Mouse (Mus musculus) embryonic facial prominence, embryonic 11.5 days (tissue): ENCODE results near the gene Prss28. TPM values are rescaled to one million over a fixed set of nuclear protein-coding genes. Genes with fewer than 3 reads are reported as not detected.
A peak's percentile ranks its signal among the peaks of the same experiment; 100 is the strongest.

ENCODE experiments used
- ATAC-seq: fragments of 200-750 bp; cut with Nextera tagmentation; replicated peaks from 2 replicates; pipeline ENCODE4 v1.8.0; 2017; ENCODE audit warnings: low read depth; ENCODE audit not compliant: insufficient number of reproducible peaks, low FRiP score, low TSS enrichment
- DNase-seq: peaks from one replicate; pipeline ENCODE4 v3.0.0-alpha.2; 2015; ENCODE audit warnings: low spot score
- H3K27ac ChIP-seq: fragments of 300-500 bp; sonication (generic); replicated peaks from 2 replicates; pipeline ENCODE4 v1.5.1; 2014; ENCODE audit warnings: mild to moderate bottlenecking, low read depth, low read length, control low read depth
- H3K27me3 ChIP-seq: fragments of 300-500 bp; sonication (generic); 2 replicates; pipeline ENCODE4 v1.6.1; 2014; ENCODE audit warnings: mild to moderate bottlenecking, low read length, moderate library complexity, mixed read lengths; ENCODE audit not compliant: control insufficient read depth, insufficient read depth
- H3K36me3 ChIP-seq: fragments of 300-500 bp; sonication (generic); replicated peaks from 2 replicates; pipeline ENCODE4 v1.6.1; 2014; ENCODE audit warnings: low read depth, mild to moderate bottlenecking, low read length, moderate library complexity, mixed read lengths; ENCODE audit not compliant: control insufficient read depth, insufficient read depth
- H3K4me1 ChIP-seq: fragments of 300-500 bp; sonication (generic); 2 replicates; pipeline ENCODE4 v1.6.1; 2014; ENCODE audit warnings: low read length, mixed read lengths; ENCODE audit not compliant: control insufficient read depth, insufficient read depth
- H3K4me2 ChIP-seq: fragments of 300-500 bp; sonication (generic); 2 replicates; pipeline ENCODE4 v1.6.1; 2014; ENCODE audit warnings: low read depth, mild to moderate bottlenecking, control low read depth, low read length, moderate library complexity
- H3K4me3 ChIP-seq: fragments of 300-500 bp; sonication (generic); 2 replicates; pipeline ENCODE4 v1.5.1; 2014; ENCODE audit warnings: low read depth, low read length, control low read depth
- H3K9ac ChIP-seq: fragments of 300-500 bp; sonication (generic); replicated peaks from 2 replicates; pipeline ENCODE4 v1.6.1; 2014; ENCODE audit warnings: mild to moderate bottlenecking, control low read depth, low read length
- H3K9me3 ChIP-seq: fragments of 300-500 bp; sonication (generic); replicated peaks from 2 replicates; pipeline ENCODE4 v1.6.1; 2016; ENCODE audit warnings: mild to moderate bottlenecking, low read length, inconsistent platforms, mixed read lengths; ENCODE audit not compliant: control insufficient read depth
- WGBS: fragments of 180-500 bp; shearing (Covaris S2); extraction: QIAGEN DNeasy Blood & Tissue Kit; methylation state at CpG from one replicate; pipeline ENCODE4 v1.1.7; 2014; 5-methylcytosine and 5-hydroxymethylcytosine counted together
- polyA plus RNA-seq: library from polyadenylated mRNA; unstranded; fragments of >200 nt; fragmentation: Nextera tagmentation; extraction: Ambion mirVana; gene quantifications from 2 replicates; pipeline ENCODE4 v1.2.1, GENCODE M21; 2014

Prss28 gene
- polyA plus RNA-seq, 1 experiment from 2014 or later: not detected

DNA sequence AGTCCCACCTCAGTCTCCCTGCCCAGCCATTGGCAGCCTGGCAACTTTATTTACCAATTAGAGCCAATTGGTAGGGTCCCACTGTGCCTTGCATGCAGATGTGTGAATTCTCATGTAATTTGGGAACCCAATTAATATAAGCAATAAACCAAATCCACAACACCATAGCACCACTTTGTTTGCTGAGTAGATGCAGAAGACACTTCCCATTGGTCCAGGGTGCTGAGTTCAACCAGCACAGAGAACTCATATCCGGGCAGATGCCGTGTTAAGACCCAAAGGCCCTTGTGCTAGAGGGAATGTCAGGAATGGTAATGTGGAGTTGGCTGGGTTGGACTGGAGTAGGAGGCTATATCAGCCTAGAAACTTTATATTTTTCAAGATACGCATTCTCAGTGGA is 32.6 kb upstream of the Prss28 start:
- no peak overlapping the region for H3K4me2 ChIP-seq
- peaks cover 6% of the 10 kb centered on the region; the same call in 1 of the 2 replicates for H3K4me1 ChIP-seq
- 93% methylated on average over 3 of the region's 3 CpGs for WGBS
- H3K4me3 ChIP-seq: no peak overlapping the region
- H3K36me3 ChIP-seq: no peaks in the 10 kb centered on the region
- no peaks in the 10 kb centered on the region for H3K9me3 ChIP-seq
- no peak overlapping the region for H3K27ac ChIP-seq
- no peak for DNase-seq
- H3K9ac ChIP-seq: no peak overlapping the region
- ATAC-seq: no peak
- no peaks in the 10 kb centered on the region for H3K27me3 ChIP-seq

- Histone ChIP-seq H3K4me1 (no peaks in the 10 kb centered on the region), H3K27ac (no peak overlapping the region), H3K9me3 (no peaks in the 10 kb centered on the region), H3K27me3 (no peaks in the 10 kb centered on the region), H3K9ac (no peak overlapping the region), H3K36me3 (no peaks in the 10 kb centered on the region), H3K4me3 (no peak overlapping the region), H3K4me2 (no peak overlapping the region)
- 38% methylated on average over 11 of the region's 11 CpGs for WGBS
- no peak for DNase-seq
- ATAC-seq: no peak
Observed at GRCm38 (mm10) chr17:25282133-25282532, 26.3 kb upstream of the Prss28 start.

GRCm38 (mm10) chr17:25285033-25285432 is 23.4 kb upstream of the Prss28 start:
- DNase-seq (peak; percentile 85), ATAC-seq (no peak)
- Histone ChIP-seq H3K9ac (no peak overlapping the region), H3K27me3 (no peaks in the 10 kb centered on the region), H3K9me3 (no peaks in the 10 kb centered on the region), H3K27ac (no peak overlapping the region), H3K4me1 (no peaks in the 10 kb centered on the region), H3K4me2 (no peak overlapping the region), H3K4me3 (no peak overlapping the region), H3K36me3 (no peaks in the 10 kb centered on the region)
- WGBS: 17% methylated on average over 3 of the region's 3 CpGs

DNA sequence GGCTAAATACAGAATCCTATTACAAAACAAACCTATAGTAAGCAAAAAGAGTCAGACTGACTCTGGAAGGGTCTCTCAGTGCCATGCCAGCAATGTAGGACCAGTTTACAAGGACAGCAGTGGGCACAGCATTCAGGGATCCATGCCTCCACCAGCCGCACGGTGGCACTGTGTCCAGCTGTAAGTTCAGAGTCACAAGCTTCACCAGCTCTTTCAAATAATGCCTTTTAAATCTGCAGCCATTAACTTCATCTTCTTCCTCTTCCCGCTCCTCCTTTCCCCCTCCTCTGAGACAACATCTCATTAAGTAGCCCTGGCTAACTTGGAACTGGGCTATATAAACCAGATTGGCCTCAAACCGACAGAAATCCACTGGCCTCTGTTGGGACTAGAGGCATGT is 19.6 kb upstream of the Prss28 start:
- Histone ChIP-seq H3K36me3 (no peaks in the 10 kb centered on the region), H3K9me3 (no peaks in the 10 kb centered on the region), H3K4me1 (no peaks in the 10 kb centered on the region), H3K27ac (no peak overlapping the region), H3K9ac (no peak overlapping the region), H3K4me2 (no peak overlapping the region), H3K27me3 (no peaks in the 10 kb centered on the region), H3K4me3 (no peak overlapping the region)
- ATAC-seq: no peak
- 23% methylated on average over 4 of the region's 4 CpGs for WGBS
- peak; percentile 67 for DNase-seq

GRCm38 (mm10) chr17:25290411-25290810 is 18.0 kb upstream of the Prss28 start:
- no peak for ATAC-seq
- H3K9me3 ChIP-seq: no peaks in the 10 kb centered on the region
- no peak overlapping the region for H3K4me2 ChIP-seq
- no peak for DNase-seq
- H3K27ac ChIP-seq: no peak overlapping the region
- no peaks in the 10 kb centered on the region for H3K27me3 ChIP-seq
- H3K4me1 ChIP-seq: no peaks in the 10 kb centered on the region
- 12% methylated on average over 4 of the region's 4 CpGs for WGBS
- no peaks in the 10 kb centered on the region for H3K36me3 ChIP-seq
- no peak overlapping the region for H3K4me3 ChIP-seq
- H3K9ac ChIP-seq: no peak overlapping the region

DNA sequence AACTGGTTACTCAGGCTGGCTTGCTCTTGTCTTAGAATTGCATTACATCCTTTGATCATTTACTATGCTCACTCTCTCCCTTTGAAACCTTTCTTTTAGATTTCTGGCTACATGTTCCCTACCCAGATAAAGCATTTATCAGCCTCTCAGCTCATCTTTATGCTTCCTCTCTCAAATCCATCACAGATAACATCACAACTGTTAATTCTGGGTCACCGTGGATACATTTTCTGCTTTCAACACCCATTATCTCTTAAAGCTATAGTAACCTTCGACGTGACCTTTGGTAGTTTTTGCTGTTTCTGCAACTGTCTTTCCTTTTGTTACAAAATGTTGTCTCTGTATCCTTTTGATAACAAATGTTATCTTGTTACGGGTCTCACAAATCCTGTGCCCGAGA is 15.0 kb upstream of the Prss28 start:
- WGBS: 79% methylated on average over 5 of the region's 5 CpGs
- ATAC-seq: no peak
- H3K9me3 ChIP-seq: no peaks in the 10 kb centered on the region

GRCm38 (mm10) chr17:25294111-25294510 is 14.3 kb upstream of the Prss28 start:
- H3K4me3 ChIP-seq: no peak overlapping the region
- H3K36me3 ChIP-seq: no peaks in the 10 kb centered on the region
- H3K4me2 ChIP-seq: no peak overlapping the region
- no peaks in the 10 kb centered on the region for H3K9me3 ChIP-seq
- DNase-seq (no peak), ATAC-seq (no peak)
- no peak overlapping the region for H3K27ac ChIP-seq
- H3K4me1 ChIP-seq: no peaks in the 10 kb centered on the region
- H3K9ac ChIP-seq: no peak overlapping the region
- 60% methylated on average over 1 of the region's 1 CpGs for WGBS
- no peaks in the 10 kb centered on the region for H3K27me3 ChIP-seq

More for the DNA sequence above, 15.0 kb upstream of the Prss28 start:
- no peaks in the 10 kb centered on the region for H3K27me3 ChIP-seq
- H3K4me2 ChIP-seq: no peak overlapping the region
- no peak overlapping the region for H3K9ac ChIP-seq
- no peaks in the 10 kb centered on the region for H3K4me1 ChIP-seq
- H3K4me3 ChIP-seq: no peak overlapping the region
- H3K27ac ChIP-seq: no peak overlapping the region
- no peak for DNase-seq
- no peaks in the 10 kb centered on the region for H3K36me3 ChIP-seq

DNA sequence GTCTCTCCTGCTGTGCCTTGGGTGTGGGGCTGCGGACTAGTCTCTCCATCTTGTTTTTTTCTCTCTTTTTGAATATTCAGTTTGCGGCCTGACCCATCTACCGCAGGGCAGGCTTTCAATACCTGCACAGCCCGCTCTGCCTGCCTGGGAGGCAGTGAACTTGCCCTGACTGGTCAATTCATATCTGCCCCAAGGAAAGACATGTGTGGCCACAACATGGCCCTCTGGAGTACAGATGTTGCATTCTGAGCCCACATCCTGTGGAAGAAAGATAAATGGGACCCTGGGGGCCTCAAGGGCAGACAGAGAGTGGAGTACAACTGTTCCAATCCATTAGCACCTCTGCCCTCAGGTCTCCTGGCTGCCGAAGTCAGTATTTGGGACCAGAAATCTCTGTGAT is 10.4 kb upstream of the Prss28 start, which contains the start of gene Prss34:
Gene Prss34 (plus strand): TSS at position 301 of the 400 bp plus-strand sequence.
- WGBS: 74% methylated on average over 5 of the region's 5 CpGs

More for the DNA sequence above, 10.4 kb upstream of the Prss28 start, which contains the start of gene Prss34:
- no peak within 1 kb of the TSS for H3K4me3 ChIP-seq
- H3K27me3 ChIP-seq: no peaks in the 10 kb centered on the region
- no peaks in the 10 kb centered on the region for H3K9me3 ChIP-seq
- no peak within 1 kb of the TSS for H3K27ac ChIP-seq
- no peaks in the 10 kb centered on the region for H3K4me1 ChIP-seq
- no peak for ATAC-seq
- H3K4me2 ChIP-seq: no peak within 1 kb of the TSS
- no peaks in the 10 kb centered on the region for H3K36me3 ChIP-seq
- no peak for DNase-seq
- no peak within 1 kb of the TSS for H3K9ac ChIP-seq
